In the genomic region with DNA sequence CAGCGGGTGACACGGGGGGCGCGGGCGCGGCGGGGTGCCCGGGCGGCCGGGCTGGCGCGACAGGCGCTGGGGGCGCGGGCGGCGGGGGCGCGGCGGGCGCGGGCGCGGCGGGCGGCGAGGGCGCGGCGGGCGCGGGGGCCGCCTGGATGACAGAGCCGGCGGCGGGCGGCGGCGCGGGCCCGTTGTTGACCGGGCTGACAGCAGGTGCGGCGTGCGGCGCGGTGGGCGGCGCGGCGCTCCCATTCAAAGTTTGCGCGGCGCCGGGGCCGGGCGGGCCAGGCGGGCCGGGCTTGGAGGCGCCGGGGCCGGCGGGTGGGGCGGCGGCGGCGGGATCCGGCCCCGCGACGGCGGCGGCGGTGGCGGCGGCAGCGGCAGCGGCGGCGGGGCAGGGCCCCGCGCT, we compare ENCODE assay signal across 8 mouse cellular contexts. TPM values are rescaled to one million over a fixed set of nuclear protein-coding genes. Genes with fewer than 3 reads are reported as not detected.
DNase-seq lines count a peak whose midpoint lies in the region; ATAC-seq and TF ChIP-seq lines count a peak whose summit lies in the region.

No protein-coding gene starts in this region.

- H3K27ac ChIP-seq in cerebellum, adult 2 months (ENCODE audit: insufficient read depth, low read length), result no peak overlapping the region
- no peak overlapping the region for H3K27ac ChIP-seq in heart, embryonic 16.5 days (ENCODE audit: low read length)
- H3K27ac ChIP-seq in liver, adult 2 months (replicated peaks; ENCODE audit: insufficient read depth, low read depth, low read length), result no peak overlapping the region

- DNase-seq in cerebellum, adult 2 months, result peak; percentile 46 to 54
- no peak for DNase-seq in cerebellum, adult 11 months
- peak; percentile 51 for DNase-seq in right cerebral cortex, postnatal 14 days
- no peak for DNase-seq in right cerebral cortex, postnatal 36 days (ENCODE audit: low spot score in 2 of 2)
- DNase-seq in liver, adult 2 months (ENCODE audit: extremely low read depth, low read depth, low spot score), result no peak
- DNase-seq in right cerebral cortex, postnatal 25 days, result peak; percentile 35
- DNase-seq in urinary bladder, postnatal 25 days (ENCODE audit: low spot score), result no peak

- peak overlapping the region; percentile 84 for H3K4me3 ChIP-seq in cerebellum, adult 2 months (replicated peaks; ENCODE audit: insufficient read depth, low read depth, low read length)
- peak overlapping the region; percentile 83 for H3K4me3 ChIP-seq in heart, embryonic 16.5 days (ENCODE audit: low read length)
- peak overlapping the region; percentile 98 for H3K4me3 ChIP-seq in liver, adult 2 months (ENCODE audit: insufficient read depth, low read depth, low read length)

- H3K4me1 ChIP-seq in cerebellum, adult 2 months (ENCODE audit: control insufficient read depth, insufficient read depth, low read length), result peaks cover 40% of the 10 kb centered on the region
- peaks cover 57% of the 10 kb centered on the region for H3K4me1 ChIP-seq in heart, embryonic 16.5 days (ENCODE audit: control insufficient read depth, insufficient read depth, low read length)
- H3K4me1 ChIP-seq in liver, adult 2 months (ENCODE audit: control insufficient read depth, insufficient read depth, low read length), result peaks cover 30% of the 10 kb centered on the region

- 18% methylated on average over 78 of the region's 82 CpGs for WGBS in cerebellum, adult 2 months
- under 1% methylated on average over 46 of the region's 82 CpGs for WGBS in heart, embryonic 16.5 days
- WGBS in liver, adult 2 months, result 28% methylated on average over 82 of the region's 82 CpGs

- ATAC-seq in heart, embryonic 16.5 days (replicated peaks; ENCODE audit: extremely low read depth, insufficient read depth, low FRiP score), result no peak

- H3K4me2 ChIP-seq in heart, embryonic 16.5 days (ENCODE audit: low read depth, low read length), result peak overlapping the region; percentile 97; the same call in 1 of the 2 replicates

- TF ChIP-seq POLR2A in cerebellum, adult 2 months (IDR thresholded peaks at IDR 0.05; ENCODE audit: borderline replicate concordance, insufficient read depth, low read length), result no peak
- TF ChIP-seq POLR2A in liver, adult 2 months (IDR thresholded peaks at IDR 0.05; ENCODE audit: extremely low read depth, insufficient read depth, low read length), result no peak

- no peaks in the 10 kb centered on the region for H3K27me3 ChIP-seq in cerebellum, adult 2 months (ENCODE audit: control insufficient read depth, insufficient read depth, low read length)
- H3K27me3 ChIP-seq in heart, embryonic 16.5 days (ENCODE audit: control insufficient read depth, insufficient read depth, low read length), result no peaks in the 10 kb centered on the region
- H3K27me3 ChIP-seq in liver, adult 2 months (ENCODE audit: control insufficient read depth, insufficient read depth, low read length), result no peaks in the 10 kb centered on the region

- H3K79me2 ChIP-seq in liver, adult 2 months (ENCODE audit: control insufficient read depth, insufficient read depth, low read length), result peaks cover 31% of the 10 kb centered on the region

- peak overlapping the region; percentile 90 for H3K9ac ChIP-seq in heart, embryonic 16.5 days (ENCODE audit: low read length)
- H3K9ac ChIP-seq in liver, adult 2 months (ENCODE audit: low read depth, low read length), result peak overlapping the region; percentile 99

- H3K36me3 ChIP-seq in heart, embryonic 16.5 days (ENCODE audit: control insufficient read depth, insufficient read depth), result no peaks in the 10 kb centered on the region
- no peaks in the 10 kb centered on the region for H3K36me3 ChIP-seq in liver, adult 2 months (ENCODE audit: control insufficient read depth, insufficient read depth, low read length)

- no peak for TF ChIP-seq CTCF in cerebellum, adult 2 months (IDR thresholded peaks at IDR 0.05; ENCODE audit: borderline replicate concordance, insufficient read depth, low read depth, low read length)
- no peak for TF ChIP-seq CTCF in liver, adult 2 months (IDR thresholded peaks at IDR 0.05; ENCODE audit: low read depth, low read length)

- no peaks in the 10 kb centered on the region for H3K9me3 ChIP-seq in heart, embryonic 16.5 days (replicated peaks; ENCODE audit: control insufficient read depth, low read length)

RNA-seq across cellular contexts. Expression of gene Taf4, which starts 0.6 kb away (rescaled TPM):
- polyA plus RNA-seq in cerebellum, adult 2 months (2012; rRNA removed), result 15.2 TPM in 2 replicates
- polyA plus RNA-seq in heart, embryonic 16.5 days (2015; fragmentation: Nextera tagmentation; extraction: Ambion mirVana), result 2.1 TPM in 2 replicates
- total RNA-seq in liver, adult 2 months (2014; rRNA removed), result 4.0 and 4.2 TPM in 2 replicates
- polyA plus RNA-seq in liver, adult 2 months (2012; rRNA removed), result 3.9 and 4.3 TPM in 2 replicates

RNA-seq across cellular contexts. Expression of gene Lsm14b, which starts 48.9 kb away (rescaled TPM):
- 77.3 and 79.3 TPM in 2 replicates for polyA plus RNA-seq in cerebellum, adult 2 months (2012; rRNA removed)
- polyA plus RNA-seq in heart, embryonic 16.5 days (2015; fragmentation: Nextera tagmentation; extraction: Ambion mirVana), result 4.5 and 6.7 TPM in 2 replicates
- 15.0 and 19.3 TPM in 2 replicates for total RNA-seq in liver, adult 2 months (2014; rRNA removed)
- 14.5 and 15.4 TPM in 2 replicates for polyA plus RNA-seq in liver, adult 2 months (2012; rRNA removed)

Comparison
In these comparisons a context has a peak if more than half of its experiments do, and no peak if none do; other contexts are left out.
1. DNase-seq: peak in cerebellum, adult 2 months (2 of 2), right cerebral cortex, postnatal 14 days (single experiment) and right cerebral cortex, postnatal 25 days (single experiment); none in cerebellum, adult 11 months (single experiment), right cerebral cortex, postnatal 36 days (0 of 2), liver, adult 2 months (single experiment) and urinary bladder, postnatal 25 days (single experiment).
2. Peak in every context shown above with its lines, with median percentiles within 50 percentile points of each other: H3K4me3 ChIP-seq.